Mouse (Mus musculus) olfactory bulb, adult 2 months (tissue): ENCODE data around the gene Rhbg.

Experiments used
- CTCF ChIP-seq: fragments of 200-500 bp; IDR thresholded peaks from 2 replicates; pipeline ENCODE4 v1.5.1; 2012; ENCODE audit warnings: low read depth, mild to moderate bottlenecking, low read length, moderate library complexity; ENCODE audit not compliant: insufficient read depth
- POLR2A ChIP-seq: fragments of 200-500 bp; IDR thresholded peaks from 2 replicates; pipeline ENCODE4 v1.6.1; 2012; ENCODE audit warnings: mild to moderate bottlenecking, low read depth, low read length, moderate library complexity; ENCODE audit not compliant: insufficient read depth

DNA sequence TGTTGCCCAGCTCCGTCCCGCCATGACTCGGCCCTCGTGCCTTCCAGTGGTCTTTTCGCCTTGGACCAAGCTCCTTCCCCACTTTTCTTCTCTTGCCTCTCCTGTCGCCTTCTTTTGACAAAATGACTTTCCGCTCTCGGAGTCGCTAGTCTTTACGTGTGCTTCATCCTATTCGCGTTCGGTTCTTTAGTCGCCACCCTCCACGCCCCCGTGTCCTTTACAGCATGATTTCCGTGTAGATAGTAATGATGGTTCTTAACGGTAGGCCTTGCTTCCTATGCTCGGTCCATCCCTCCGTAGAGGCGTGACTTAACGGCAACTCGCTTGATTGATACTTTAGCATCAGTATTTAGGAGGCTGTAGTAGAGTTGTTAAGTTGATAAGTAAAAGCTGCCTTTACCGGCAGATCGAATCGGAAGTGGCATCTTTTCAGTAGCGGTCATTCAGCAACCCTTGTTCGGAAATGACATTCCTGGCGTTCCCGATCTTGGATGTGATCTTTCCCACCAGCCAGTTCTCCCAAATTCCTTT is 42.9 kb upstream of the Rhbg start:
- TF ChIP-seq POLR2A: no peak
- no peak for TF ChIP-seq CTCF
